Mouse (Mus musculus): ENCODE measurements around the gene Gabarap.

Gene Gabarap

DNA sequence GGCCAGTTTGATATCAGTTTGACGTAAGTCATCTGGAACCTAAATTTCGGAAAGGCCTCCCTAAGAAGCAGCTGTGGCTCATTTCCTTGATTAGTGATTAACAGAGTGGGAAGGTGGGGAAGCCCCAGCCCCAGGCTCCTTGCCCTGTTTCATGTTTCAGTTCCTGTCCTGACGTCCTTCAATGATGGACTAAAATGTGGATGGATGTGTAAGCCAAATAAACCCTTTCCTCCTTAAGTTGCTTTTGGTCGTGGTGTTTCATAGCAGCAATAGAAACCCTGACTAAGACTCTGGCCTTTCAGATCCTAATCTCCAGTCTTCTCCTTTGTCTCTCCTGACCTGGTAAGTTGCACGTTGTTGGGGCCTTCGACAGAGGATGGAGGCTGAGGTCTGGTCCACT is 20.7 kb upstream of the Gabarap start:
- no peak for DNase-seq (ENCODE audit: low spot score)

DNA sequence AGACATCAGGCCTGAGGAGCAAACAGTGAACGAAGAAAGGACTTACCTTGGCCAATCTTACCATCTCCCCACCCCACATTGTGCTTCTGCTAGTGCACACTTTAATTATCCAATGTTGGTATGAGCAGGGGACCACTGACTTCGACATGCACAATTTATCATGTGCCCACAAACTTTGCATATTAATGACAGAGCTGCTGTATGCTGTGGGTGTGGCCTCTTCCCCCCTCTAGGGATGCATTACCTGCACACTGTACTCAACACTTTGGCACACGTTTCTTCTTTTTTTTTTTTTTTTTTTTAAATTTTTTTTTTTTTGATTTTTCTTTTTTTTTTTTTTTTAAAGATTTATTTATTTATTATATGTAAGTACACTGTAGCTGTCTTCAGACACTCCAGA is 20.2 kb upstream of the Gabarap start:
- DNase-seq (ENCODE audit: low spot score), result no peak

- DNase-seq (ENCODE audit: low spot score), result no peak
Measured at GRCm38 (mm10) chr11:69974907-69975306, 16.0 kb upstream of the Gabarap start.

- no peak for DNase-seq (ENCODE audit: low spot score)
Measured at GRCm38 (mm10) chr11:69976271-69976670, 14.7 kb upstream of the Gabarap start.

GRCm38 (mm10) chr11:69979827-69980195 is 11.1 kb upstream of the Gabarap start:
- no peak for DNase-seq (ENCODE audit: low spot score)

- peak; percentile 100 for DNase-seq (ENCODE audit: low spot score)
Measured at GRCm38 (mm10) chr11:69980196-69981140, 10.5 kb upstream of the Gabarap start.

DNA sequence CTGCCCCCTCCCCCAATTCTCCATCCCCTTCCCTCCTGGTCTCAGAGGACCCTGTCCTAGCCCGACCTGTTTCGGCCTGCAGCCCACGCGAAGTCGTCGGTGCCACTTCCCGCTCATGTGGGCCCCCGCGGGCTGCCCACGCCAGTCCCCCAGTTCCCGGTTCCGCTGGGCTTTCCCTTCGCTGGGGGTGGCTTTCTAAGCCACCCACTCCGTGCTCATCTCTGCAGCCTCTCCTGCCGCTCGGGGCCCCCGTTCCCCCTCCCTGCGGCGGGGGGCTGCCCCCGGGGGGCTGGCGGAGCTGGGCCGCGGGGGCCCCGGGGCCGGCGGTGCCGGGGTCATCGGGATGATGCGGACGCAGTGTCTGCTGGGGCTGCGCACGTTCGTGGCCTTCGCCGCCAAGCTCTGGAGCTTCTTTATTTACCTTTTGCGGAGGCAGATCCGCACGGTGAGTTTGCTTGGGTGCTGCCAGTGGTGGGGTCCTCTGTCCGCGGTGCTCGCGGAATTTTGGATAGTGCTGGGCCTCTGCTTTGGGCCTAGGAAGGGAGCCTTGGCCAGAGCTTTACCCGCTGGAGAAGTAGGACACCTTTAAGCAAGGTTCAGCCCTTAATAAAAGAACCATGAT is 9.7 kb upstream of the Gabarap start, which contains the start of gene Ctdnep1:
Gene Ctdnep1, plus strand, starts transcription at position 16 of the 622 bp plus-strand sequence.
- DNase-seq (ENCODE audit: low spot score), result no peak

DNA sequence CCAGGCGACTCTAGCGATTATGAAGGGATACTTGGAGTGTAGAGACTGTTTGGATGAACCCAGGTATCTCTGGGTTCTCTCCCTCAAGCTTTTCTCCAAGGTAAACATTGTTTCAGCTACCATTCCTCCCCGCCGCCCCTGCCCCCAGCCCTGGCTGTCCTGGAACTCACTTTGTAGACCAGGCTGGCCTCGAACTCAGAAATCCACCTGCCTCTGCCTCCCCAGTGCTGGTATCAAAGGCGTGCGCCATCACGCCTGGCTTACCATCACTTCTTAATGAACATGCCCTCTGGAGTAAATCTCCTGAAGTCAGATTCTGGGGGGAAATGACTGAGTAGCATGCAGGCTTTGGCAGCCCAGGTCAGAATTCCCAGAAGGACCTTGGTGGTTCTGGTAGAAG is 8.7 kb upstream of the Gabarap start, which contains the start of gene Elp5:
Gene Elp5, minus strand, starts transcription at position 293 of the 400 bp plus-strand sequence.
- DNase-seq (ENCODE audit: low spot score), result no peak

GRCm38 (mm10) chr11:69982877-69983276 is 8.1 kb upstream of the Gabarap start:
- no peak for DNase-seq (ENCODE audit: low spot score)

DNA sequence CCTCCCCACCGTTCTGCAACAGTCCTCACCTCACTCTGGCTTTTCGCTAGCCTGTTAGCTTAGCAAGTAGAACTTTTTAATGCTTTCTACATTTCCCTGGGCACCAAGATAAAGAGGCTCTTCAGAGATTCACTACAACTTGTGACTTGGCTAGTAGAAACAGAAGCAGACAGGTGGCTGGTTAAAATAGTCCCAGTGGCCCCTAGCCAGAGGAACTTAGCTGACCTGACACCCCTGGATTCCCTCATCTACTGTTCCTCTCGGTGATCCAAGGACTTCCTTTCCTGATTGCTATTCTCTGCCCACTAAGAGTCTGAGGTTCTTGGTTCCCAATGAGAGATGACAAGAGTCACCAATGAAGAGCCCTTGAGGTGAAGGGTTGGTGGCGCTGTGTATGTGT is 7.6 kb upstream of the Gabarap start:
- DNase-seq (ENCODE audit: low spot score), result no peak

- DNase-seq (ENCODE audit: low spot score), result no peak
Measured at GRCm38 (mm10) chr11:69984431-69984830, 6.5 kb upstream of the Gabarap start.

- DNase-seq (ENCODE audit: low spot score), result no peak
Measured at GRCm38 (mm10) chr11:69989949-69990348, 994 bp upstream of the Gabarap start.

- DNase-seq (ENCODE audit: low spot score), result no peak
Measured at GRCm38 (mm10) chr11:69991711-69992110, 768 bp downstream of the Gabarap start.

DNA sequence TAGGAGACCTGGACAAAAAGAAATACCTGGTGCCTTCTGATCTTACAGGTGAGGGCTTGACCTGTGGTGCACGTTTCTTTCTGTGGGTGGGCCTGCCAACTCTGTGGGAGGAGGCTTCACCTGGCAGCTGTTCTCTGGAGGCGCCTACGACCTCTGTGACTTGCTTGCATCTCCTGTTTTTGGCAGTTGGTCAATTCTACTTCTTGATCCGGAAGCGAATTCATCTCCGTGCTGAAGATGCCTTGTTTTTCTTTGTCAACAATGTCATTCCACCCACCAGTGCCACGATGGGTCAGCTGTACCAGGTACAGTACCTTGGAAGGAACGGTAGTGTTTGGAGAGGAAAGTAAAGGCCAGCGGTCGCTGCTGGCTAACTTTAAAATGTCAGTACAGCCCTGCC is 1.5 kb downstream of the Gabarap start:
- DNase-seq (ENCODE audit: low spot score), result no peak

DNA sequence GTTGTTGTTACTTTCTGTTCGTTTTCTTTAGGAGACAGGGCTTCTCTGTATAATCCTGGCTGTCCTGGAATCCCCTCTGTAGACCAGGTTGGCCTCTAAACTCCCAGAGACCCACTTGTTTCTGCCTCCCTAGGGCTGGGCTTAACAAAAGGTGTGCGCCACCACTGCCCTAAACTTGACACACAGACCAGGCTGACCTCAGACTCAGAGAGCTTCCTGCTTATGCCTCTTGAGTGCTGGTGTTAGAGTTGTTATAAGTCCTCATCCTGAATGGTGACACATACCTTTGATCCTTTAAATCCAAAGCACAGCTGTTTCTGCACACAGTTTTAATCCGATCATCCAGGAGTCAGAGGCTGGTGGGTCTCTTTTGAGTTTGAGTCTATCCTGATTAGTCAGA is 2.0 kb downstream of the Gabarap start:
- DNase-seq (ENCODE audit: low spot score), result no peak

- no peak for DNase-seq (ENCODE audit: low spot score)
Measured at GRCm38 (mm10) chr11:69994401-69995090, 3.6 kb downstream of the Gabarap start.

- peak; percentile 100 for DNase-seq (ENCODE audit: low spot score)
Measured at GRCm38 (mm10) chr11:69995391-69995960, 4.5 kb downstream of the Gabarap start, which contains the start of gene Phf23. TSS of gene Phf23 (plus strand) at chr11:69995777.

DNA sequence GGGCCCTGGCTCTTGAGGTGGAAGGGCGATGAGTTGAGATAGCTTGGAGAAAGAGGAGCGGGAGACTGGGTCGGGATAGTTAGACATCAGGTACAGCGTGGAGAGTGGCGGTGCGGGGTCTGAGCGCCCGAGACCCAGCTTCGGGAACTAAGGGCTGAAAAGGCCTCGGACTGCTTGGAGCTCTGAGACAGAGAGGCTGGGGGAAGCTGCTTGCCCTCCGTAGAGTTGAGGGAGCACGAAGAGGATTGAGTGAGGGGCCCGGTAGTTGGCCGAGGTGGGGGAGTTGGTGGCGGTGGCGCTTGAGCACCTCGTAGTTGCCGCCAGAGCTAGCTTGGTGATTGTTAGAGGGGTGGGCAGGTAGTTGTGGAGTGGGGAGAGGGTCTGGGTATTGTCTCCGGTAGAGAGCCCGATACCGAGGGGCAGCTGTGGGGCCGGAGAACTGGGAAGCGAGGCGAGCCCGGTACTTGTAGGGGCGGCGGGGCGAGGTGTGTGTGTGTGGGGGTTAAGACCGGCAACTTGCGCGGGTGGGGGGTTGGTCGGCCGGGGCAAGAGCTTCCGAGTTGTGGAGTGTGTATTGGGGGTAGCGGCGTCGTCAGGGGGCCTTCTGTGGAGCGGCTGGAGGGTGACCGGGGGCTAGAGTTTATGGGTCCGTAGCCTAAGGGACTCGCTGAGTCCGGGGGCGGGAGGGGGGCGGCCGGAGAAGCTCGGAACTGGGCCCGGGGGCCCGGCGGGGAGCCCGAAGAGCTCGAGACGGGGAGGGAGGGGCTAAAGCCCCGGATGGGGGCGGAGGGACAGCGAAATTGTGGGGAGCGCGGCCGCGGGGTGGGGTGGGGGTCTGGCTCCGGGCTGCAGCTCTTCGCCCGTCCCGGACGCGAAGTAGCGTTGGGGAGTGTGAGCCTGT is 5.5 kb downstream of the Gabarap start:
- DNase-seq (ENCODE audit: low spot score), result no peak

DNA sequence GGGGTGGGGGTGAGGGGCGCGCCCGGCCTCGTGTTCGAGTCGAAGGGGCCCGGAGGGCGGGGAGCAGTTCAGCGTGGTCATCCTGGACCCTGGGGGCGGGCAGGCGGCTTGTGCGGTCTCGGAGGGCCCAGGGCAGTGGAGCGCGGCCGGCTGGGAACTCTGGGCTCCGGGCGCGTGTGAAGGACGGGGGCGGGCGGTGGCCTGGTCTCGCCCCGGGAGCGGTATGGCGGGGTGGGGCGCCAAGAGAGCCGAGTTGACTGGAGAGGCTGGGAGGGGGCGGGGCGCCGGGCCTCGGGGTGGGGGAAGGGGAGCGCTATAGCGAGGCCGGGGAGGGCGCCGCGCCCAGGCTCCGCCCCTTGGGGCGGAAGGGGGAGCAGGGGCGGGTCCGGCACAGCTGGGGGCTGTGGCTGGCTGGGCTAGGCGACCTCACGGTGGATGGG is 6.1 kb downstream of the Gabarap start:
- peak; percentile 95 for DNase-seq (ENCODE audit: low spot score)

GRCm38 (mm10) chr11:69998567-69999491 is 7.9 kb downstream of the Gabarap start:
- no peak for DNase-seq (ENCODE audit: low spot score)

Measured in yolk sac, embryonic 10.5 days (tissue).